Mouse (Mus musculus) brain, embryonic 14.5 days (tissue): ENCODE measurements around the gene Parp14.

Experiments used
- CTCF ChIP-seq: fragments of 200-500 bp; IDR thresholded peaks from 2 replicates; pipeline ENCODE4 v1.5.1; 2012; ENCODE audit warnings: inconsistent platforms, mild to moderate bottlenecking, moderate library complexity, borderline replicate concordance; ENCODE audit not compliant: insufficient read depth, insufficient read length; ENCODE audit errors: extremely low read depth
- POLR2A ChIP-seq: fragments of 200-500 bp; IDR thresholded peaks from 2 replicates; pipeline ENCODE4 v1.6.1; 2012; ENCODE audit warnings: mild to moderate bottlenecking, inconsistent platforms, borderline replicate concordance; ENCODE audit not compliant: poor library complexity, insufficient read depth, insufficient read length, severe bottlenecking; ENCODE audit errors: extremely low read depth

DNA sequence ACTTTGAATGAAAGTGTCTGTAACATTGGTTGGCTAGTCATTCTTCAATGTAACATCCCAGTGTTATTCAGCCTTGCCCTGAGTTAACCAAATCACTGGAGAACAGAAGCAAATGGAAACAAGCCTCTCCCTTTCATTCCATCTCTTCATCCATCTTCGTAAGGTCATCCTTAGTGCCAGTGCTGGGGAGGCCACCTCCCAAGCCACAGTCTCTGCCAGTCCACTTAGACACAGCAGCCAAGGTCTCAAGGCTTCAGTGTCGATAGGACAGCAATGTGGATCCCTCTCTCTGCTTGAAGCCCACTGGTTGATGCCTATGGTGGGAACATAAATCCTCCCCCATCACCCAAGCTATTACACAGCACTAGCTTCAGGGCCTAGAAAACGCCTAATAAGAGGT, 38.4 kb downstream of the Parp14 start:
- TF ChIP-seq POLR2A = no peak
- no peak for TF ChIP-seq CTCF
